8 mouse cellular contexts compared by ENCODE assay signal in genomic region chr2:127961154-127961553, GRCm38 (mm10).
DNase-seq lines count a peak whose midpoint lies in the region; ATAC-seq lines count a peak whose summit lies in the region.
"Had no signal": no experiment of that assay in that cellular context is flagged by ENCODE, and none has a peak within 500 bp of the region (broad histone marks: within the 10 kb centered on the region; RNA-seq: fewer than 3 reads in every experiment).

No protein-coding gene starts in this region.

- no peak overlapping the region for H3K4me2 ChIP-seq in neural tube, embryonic 11.5 days (ENCODE audit: low read depth)
- H3K4me2 ChIP-seq in neural tube, embryonic 14.5 days (ENCODE audit: low read depth, low read length) = no peak overlapping the region
- H3K4me2 ChIP-seq: heart, embryonic 13.5 days had no signal

- no peaks in the 10 kb centered on the region for H3K27me3 ChIP-seq in neural tube, embryonic 11.5 days (ENCODE audit: control insufficient read depth, insufficient read depth, low read length)
- H3K27me3 ChIP-seq in neural tube, embryonic 14.5 days (ENCODE audit: control insufficient read depth, insufficient read depth, low read length) = no peaks in the 10 kb centered on the region
- H3K27me3 ChIP-seq: heart, embryonic 13.5 days had no signal

- no peak overlapping the region for H3K9ac ChIP-seq in neural tube, embryonic 11.5 days (ENCODE audit: low read length)
- H3K9ac ChIP-seq in neural tube, embryonic 14.5 days (replicated peaks; ENCODE audit: low read depth, low read length) = 0 out of 2 replicates have a peak overlapping the region, but pooled peaks have one; percentile 21
- H3K9ac ChIP-seq: heart, embryonic 13.5 days had no signal

- no peak for ATAC-seq in neural tube, embryonic 11.5 days (ENCODE audit: insufficient read depth, low FRiP score, low TSS enrichment)
- peak; percentile 70; the same call in 1 of the 2 replicates for ATAC-seq in neural tube, embryonic 14.5 days (ENCODE audit: low read depth)
- ATAC-seq in megakaryocyte progenitor cell, adult 5-6 weeks (replicated peaks; ENCODE audit: poor library complexity) = no peak

- peak overlapping the region; percentile 34; the same call in 1 of the 2 replicates for H3K27ac ChIP-seq in neural tube, embryonic 11.5 days (ENCODE audit: low read depth, low read length)
- peak overlapping the region; percentile 71 for H3K27ac ChIP-seq in neural tube, embryonic 14.5 days (ENCODE audit: low read depth, low read length)
- H3K27ac ChIP-seq: heart, embryonic 13.5 days had no signal

- peak; percentile 11 for DNase-seq in neural tube, embryonic 11.5 days (ENCODE audit: low spot score)
- DNase-seq in neural tube, embryonic 10.5 days (ENCODE audit: extremely low spot score, low spot score) = no peak
- peak; percentile 37 to 79 for DNase-seq in cerebellum, postnatal 4 days (ENCODE audit: low spot score in 2 of 2)
- DNase-seq in layer of hippocampus, adult 11-12 months (ENCODE audit: low spot score) = peak; percentile 53
- no peak for DNase-seq in urinary bladder, adult 2 months (ENCODE audit: low spot score)

- H3K4me1 ChIP-seq in neural tube, embryonic 11.5 days (ENCODE audit: control insufficient read depth, insufficient read depth, low read length) = peaks cover 5% of the 10 kb centered on the region; the same call in 1 of the 2 replicates
- H3K4me1 ChIP-seq in neural tube, embryonic 14.5 days (ENCODE audit: control insufficient read depth, insufficient read depth, low read length) = peaks cover 11% of the 10 kb centered on the region

- H3K9me3 ChIP-seq in neural tube, embryonic 11.5 days (ENCODE audit: control insufficient read depth, low read length) = no peaks in the 10 kb centered on the region
- H3K9me3 ChIP-seq in neural tube, embryonic 14.5 days (ENCODE audit: control insufficient read depth, low read length) = no peaks in the 10 kb centered on the region
- H3K9me3 ChIP-seq: heart, embryonic 13.5 days had no signal

- no peaks in the 10 kb centered on the region for H3K36me3 ChIP-seq in neural tube, embryonic 11.5 days (ENCODE audit: control insufficient read depth, insufficient read depth, low read length)
- no peaks in the 10 kb centered on the region for H3K36me3 ChIP-seq in neural tube, embryonic 14.5 days (ENCODE audit: control insufficient read depth, insufficient read depth, low read length)
- H3K36me3 ChIP-seq: heart, embryonic 13.5 days had no signal

- 42% methylated on average over 2 of the region's 2 CpGs for WGBS in neural tube, embryonic 11.5 days
- 5% methylated on average over 2 of the region's 2 CpGs for WGBS in neural tube, embryonic 14.5 days

- H3K4me3 ChIP-seq in neural tube, embryonic 11.5 days (ENCODE audit: low read depth, low read length) = no peak overlapping the region
- no peak overlapping the region for H3K4me3 ChIP-seq in neural tube, embryonic 14.5 days (ENCODE audit: low read depth, low read length)
- H3K4me3 ChIP-seq: heart, embryonic 13.5 days had no signal

Comparison
In these comparisons a context has a peak if more than half of its experiments do, and no peak if none do; other contexts are left out.
1. DNase-seq: peak in neural tube, embryonic 11.5 days (single experiment), cerebellum, postnatal 4 days (2 of 2) and layer of hippocampus, adult 11-12 months (single experiment); none in neural tube, embryonic 10.5 days (single experiment) and urinary bladder, adult 2 months (single experiment).